Mouse (Mus musculus) heart, adult 2 months (tissue): ENCODE measurements around the gene Igfbp4.

Experiments
- CTCF ChIP-seq: fragments of 200-600 bp; IDR thresholded peaks from 2 replicates; pipeline ENCODE4 v1.8.1; 2022; ENCODE audit warnings: antibody characterized with exemption, mild to moderate bottlenecking, moderate library complexity
- POLR2A ChIP-seq: fragments of 200-500 bp; IDR thresholded peaks from 2 replicates; pipeline ENCODE4 v1.6.1; 2011; ENCODE audit warnings: mild to moderate bottlenecking, low read depth, low read length, control low read depth; ENCODE audit not compliant: insufficient read depth

- TF ChIP-seq CTCF (no peak), POLR2A (no peak)
Measured at GRCm38 (mm10) chr11:99080902-99081543, 40.0 kb downstream of the Igfbp4 start.
